Mouse (Mus musculus): ENCODE results near the gene Klk8. TPM values are rescaled to one million over a fixed set of nuclear protein-coding genes. Genes with fewer than 3 reads are reported as not detected.

Gene Klk8
- total and polyA plus RNA-seq, 3 experiments: 9.0 to 10.6 (median 10.6) TPM

DNA sequence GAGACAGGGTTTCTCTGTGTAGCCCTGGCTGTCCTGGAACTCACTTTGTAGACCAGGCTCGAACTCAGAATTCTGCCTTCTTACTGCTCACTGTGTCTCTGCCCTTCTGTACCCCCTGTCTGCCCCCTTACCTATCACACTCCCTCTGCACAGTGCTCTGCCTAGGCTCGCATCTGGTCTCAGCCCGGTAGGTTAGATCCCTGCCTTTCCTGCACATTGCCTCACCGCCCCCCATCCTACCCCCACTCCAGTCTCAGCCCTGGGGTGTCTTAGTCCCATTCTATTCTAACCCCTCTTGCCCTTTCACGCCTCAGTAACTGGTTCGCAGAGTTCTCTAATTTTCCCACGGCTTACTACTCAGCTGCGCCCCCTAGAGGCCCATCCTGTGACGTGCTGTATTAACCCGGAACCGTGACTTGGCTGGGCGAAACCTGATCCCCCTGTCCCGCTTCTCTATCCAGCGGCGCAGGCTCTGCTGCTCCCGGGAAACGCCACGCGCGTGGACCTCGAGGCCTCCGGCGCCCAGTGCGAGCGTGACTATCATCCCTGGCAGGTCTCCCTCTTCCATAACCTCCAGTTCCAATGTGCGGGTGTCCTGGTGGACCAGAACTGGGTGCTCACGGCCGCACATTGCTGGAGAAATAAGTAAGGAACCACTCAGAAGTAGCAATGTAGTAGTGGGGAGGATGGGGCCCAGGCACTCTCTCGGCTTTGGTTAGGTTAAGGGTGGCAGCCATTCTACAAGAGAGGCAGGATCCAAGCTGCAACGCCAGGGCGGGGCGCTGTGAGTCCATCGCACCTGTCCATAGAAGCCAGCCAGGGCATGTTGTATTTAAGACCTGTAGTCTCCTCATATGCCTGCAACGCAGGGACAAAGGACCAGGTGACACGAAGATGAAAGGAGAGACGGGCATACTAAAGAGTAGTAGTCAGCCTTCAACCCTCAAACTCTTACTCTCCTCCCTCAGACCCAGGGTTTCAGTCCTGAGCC lies 14.8 kb upstream of the Klk8 start:
- H3K79me2 ChIP-seq (replicated peaks; ENCODE audit: control insufficient read depth, insufficient read depth, low read length): no peaks in the 10 kb centered on the region
- no peak overlapping the region for H3K27ac ChIP-seq
- peak overlapping the region; percentile 23 for H3K9ac ChIP-seq (ENCODE audit: low read depth, low read length)
- H3K4me3 ChIP-seq: peak overlapping the region; percentile 39; the same call in 1 of the 2 replicates
- WGBS: 9% methylated on average over 36 of the region's 36 CpGs
- 0 out of 2 replicates have a peak, but pooled peaks cover 2% of the 10 kb centered on the region for H3K4me1 ChIP-seq (ENCODE audit: control insufficient read depth, insufficient read depth, low read length)
- no peaks in the 10 kb centered on the region for H3K27me3 ChIP-seq (ENCODE audit: control insufficient read depth, insufficient read depth, low read length)
- no peaks in the 10 kb centered on the region for H3K36me3 ChIP-seq (ENCODE audit: control insufficient read depth, insufficient read depth, low read length)
- intact Hi-C loops (cut with DNase I): loop anchor here (2.0 to 10.0 kb wide), 3 partner anchors 102 to 208 kb away; partner anchors contain the start of gene Zfp719
- peak; percentile 76 to 84 for DNase-seq
- no peak for TF ChIP-seq POLR2A (IDR thresholded peaks at IDR 0.05; ENCODE audit: insufficient read depth, low read depth, low read length)
- TF ChIP-seq CTCF (IDR thresholded peaks at IDR 0.05): peak; percentile 79
- no peak for TF ChIP-seq EP300 (IDR thresholded peaks at IDR 0.05; ENCODE audit: insufficient read depth, low read depth, low read length)

DNA sequence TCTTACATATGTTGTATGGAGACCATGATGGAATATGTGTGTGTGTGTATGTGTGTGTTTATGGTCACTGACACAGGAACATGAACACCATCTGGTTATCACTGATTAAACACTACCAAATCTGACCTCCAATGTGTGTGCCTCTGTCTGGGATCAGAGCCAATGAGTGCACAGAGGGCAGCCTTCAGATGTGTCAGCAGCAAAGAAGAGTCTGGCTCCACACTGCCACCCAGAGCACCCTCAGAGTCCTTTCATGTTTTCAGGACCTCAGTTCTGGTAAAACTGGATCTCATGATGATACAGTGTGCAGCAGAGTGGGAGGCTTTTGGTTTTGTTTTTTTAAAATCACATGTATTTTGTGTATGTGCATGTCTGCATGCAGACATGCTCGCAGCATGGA lies 12.1 kb upstream of the Klk8 start:
- TF ChIP-seq CTCF (IDR thresholded peaks at IDR 0.05): peak; percentile 32
- TF ChIP-seq EP300 (IDR thresholded peaks at IDR 0.05; ENCODE audit: insufficient read depth, low read depth, low read length): no peak
- Histone ChIP-seq H3K4me3 (no peak overlapping the region), H3K27ac (no peak overlapping the region), H3K27me3 (ENCODE audit: control insufficient read depth, insufficient read depth, low read length) (no peaks in the 10 kb centered on the region), H3K79me2 (replicated peaks; ENCODE audit: control insufficient read depth, insufficient read depth, low read length) (no peaks in the 10 kb centered on the region), H3K4me1 (ENCODE audit: control insufficient read depth, insufficient read depth, low read length) (0 out of 2 replicates have a peak, but pooled peaks cover under 1% of the 10 kb centered on the region), H3K36me3 (ENCODE audit: control insufficient read depth, insufficient read depth, low read length) (no peaks in the 10 kb centered on the region), H3K9ac (ENCODE audit: low read depth, low read length) (no peak overlapping the region)
- intact Hi-C loops (cut with DNase I): loop anchor here (10.0 kb wide), 1 partner anchor 210 kb away; the partner anchor contains the start of gene Zfp719
- WGBS: 82% methylated on average over 1 of the region's 1 CpGs
- no peak for DNase-seq

DNA sequence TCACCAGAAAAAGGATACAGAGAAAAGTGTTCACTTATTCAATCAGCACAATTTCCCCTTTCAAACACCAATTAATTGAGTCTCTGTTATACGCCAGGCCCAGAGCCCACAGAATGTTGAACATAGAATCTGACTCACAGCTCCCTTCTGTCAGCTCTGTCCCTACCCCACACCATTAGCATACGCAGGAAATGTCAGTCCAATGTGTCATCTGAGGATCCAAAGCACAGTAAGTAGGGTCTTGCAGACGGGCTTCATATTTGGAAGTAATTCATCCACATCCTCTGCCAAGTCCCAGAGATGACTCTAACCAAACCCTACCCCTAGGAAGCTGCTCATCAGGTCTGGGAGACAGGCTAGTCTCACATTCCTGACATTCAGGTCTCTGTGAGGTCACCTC lies 9.3 kb upstream of the Klk8 start:
- no peak overlapping the region for H3K9ac ChIP-seq (ENCODE audit: low read depth, low read length)
- H3K4me3 ChIP-seq: no peak overlapping the region
- H3K27ac ChIP-seq: no peak overlapping the region
- no peaks in the 10 kb centered on the region for H3K79me2 ChIP-seq (replicated peaks; ENCODE audit: control insufficient read depth, insufficient read depth, low read length)
- intact Hi-C loops (cut with DNase I): loop anchor here (10.0 kb wide), 1 partner anchor 213 kb away; the partner anchor contains the start of gene Zfp719
- no peaks in the 10 kb centered on the region for H3K27me3 ChIP-seq (ENCODE audit: control insufficient read depth, insufficient read depth, low read length)
- H3K4me1 ChIP-seq (ENCODE audit: control insufficient read depth, insufficient read depth, low read length): no peaks in the 10 kb centered on the region
- no peak for DNase-seq
- TF ChIP-seq EP300 (IDR thresholded peaks at IDR 0.05; ENCODE audit: insufficient read depth, low read depth, low read length): no peak
- TF ChIP-seq CTCF (IDR thresholded peaks at IDR 0.05): no peak
- TF ChIP-seq POLR2A (IDR thresholded peaks at IDR 0.05; ENCODE audit: insufficient read depth, low read depth, low read length): no peak
- WGBS: 52% methylated on average over 3 of the region's 3 CpGs
- no peaks in the 10 kb centered on the region for H3K36me3 ChIP-seq (ENCODE audit: control insufficient read depth, insufficient read depth, low read length)

DNA sequence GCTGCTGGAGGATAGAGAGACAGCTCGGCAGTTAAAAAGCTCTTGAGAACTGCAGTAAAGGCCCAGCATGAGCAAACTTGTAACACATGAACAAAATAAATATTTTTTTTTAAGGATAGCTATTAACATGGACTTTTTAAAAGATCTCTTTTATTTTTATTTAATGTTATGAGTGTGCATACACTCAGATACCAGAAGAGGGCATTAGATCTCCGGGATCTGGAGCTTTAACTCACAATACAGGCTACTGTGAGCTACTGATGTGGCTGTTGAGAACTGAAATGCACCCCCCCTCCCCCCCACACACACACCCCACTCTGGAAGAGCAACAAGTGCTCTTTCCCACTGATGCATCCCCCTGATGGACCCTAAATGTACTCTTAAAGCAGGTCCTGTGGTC lies 8.1 kb upstream of the Klk8 start:
- Histone ChIP-seq H3K79me2 (replicated peaks; ENCODE audit: control insufficient read depth, insufficient read depth, low read length) (no peaks in the 10 kb centered on the region), H3K27ac (no peak overlapping the region), H3K36me3 (ENCODE audit: control insufficient read depth, insufficient read depth, low read length) (no peaks in the 10 kb centered on the region), H3K27me3 (ENCODE audit: control insufficient read depth, insufficient read depth, low read length) (no peaks in the 10 kb centered on the region), H3K4me1 (ENCODE audit: control insufficient read depth, insufficient read depth, low read length) (no peaks in the 10 kb centered on the region), H3K9ac (ENCODE audit: low read depth, low read length) (no peak overlapping the region), H3K4me3 (no peak overlapping the region)
- no peak for DNase-seq
- 65% methylated on average over 2 of the region's 2 CpGs for WGBS
- intact Hi-C loops (cut with DNase I): loop anchor here (10.0 kb wide), 1 partner anchor 214 kb away; the partner anchor contains the start of gene Zfp719
- no peak for TF ChIP-seq POLR2A (IDR thresholded peaks at IDR 0.05; ENCODE audit: insufficient read depth, low read depth, low read length)
- TF ChIP-seq EP300 (IDR thresholded peaks at IDR 0.05; ENCODE audit: insufficient read depth, low read depth, low read length): no peak
- peak; percentile 52 for TF ChIP-seq CTCF (IDR thresholded peaks at IDR 0.05)

DNA sequence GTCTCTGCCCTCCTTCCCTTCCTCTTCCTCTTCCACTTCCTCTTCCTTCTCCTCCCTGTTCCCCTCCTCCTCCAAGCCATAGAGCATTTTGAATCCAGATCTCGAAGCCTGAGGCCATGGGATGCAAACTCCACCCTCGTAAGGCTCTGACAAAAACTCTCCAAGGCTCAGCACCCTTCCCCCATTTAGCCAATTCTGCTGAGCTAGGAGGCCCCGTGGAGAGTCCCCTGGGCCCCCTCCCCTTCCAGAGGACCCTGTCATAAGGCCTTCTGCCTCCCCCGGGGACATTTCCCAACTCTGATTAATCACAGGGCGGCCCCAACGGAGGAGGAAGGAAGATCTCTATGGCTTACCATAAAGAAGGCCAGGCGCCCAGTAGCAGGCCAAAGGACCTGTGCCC lies 5.8 kb upstream of the Klk8 start, which contains the start of gene Klk9:
Gene Klk9 (plus strand): TSS at position 301 of the 400 bp plus-strand sequence.
- Histone ChIP-seq H3K27me3 (ENCODE audit: control insufficient read depth, insufficient read depth, low read length) (no peaks in the 10 kb centered on the region), H3K36me3 (ENCODE audit: control insufficient read depth, insufficient read depth, low read length) (no peaks in the 10 kb centered on the region), H3K9ac (ENCODE audit: low read depth, low read length) (no peak within 1 kb of the TSS), H3K79me2 (replicated peaks; ENCODE audit: control insufficient read depth, insufficient read depth, low read length) (no peaks in the 10 kb centered on the region), H3K4me3 (no peak within 1 kb of the TSS), H3K4me1 (ENCODE audit: control insufficient read depth, insufficient read depth, low read length) (no peaks in the 10 kb centered on the region), H3K27ac (no peak within 1 kb of the TSS)
- DNase-seq: no peak
- intact Hi-C loops (cut with DNase I): no loop called here
- no peak for TF ChIP-seq EP300 (IDR thresholded peaks at IDR 0.05; ENCODE audit: insufficient read depth, low read depth, low read length)
- no peak for TF ChIP-seq POLR2A (IDR thresholded peaks at IDR 0.05; ENCODE audit: insufficient read depth, low read depth, low read length)
- TF ChIP-seq CTCF (IDR thresholded peaks at IDR 0.05): no peak
- 69% methylated on average over 7 of the region's 7 CpGs for WGBS

DNA sequence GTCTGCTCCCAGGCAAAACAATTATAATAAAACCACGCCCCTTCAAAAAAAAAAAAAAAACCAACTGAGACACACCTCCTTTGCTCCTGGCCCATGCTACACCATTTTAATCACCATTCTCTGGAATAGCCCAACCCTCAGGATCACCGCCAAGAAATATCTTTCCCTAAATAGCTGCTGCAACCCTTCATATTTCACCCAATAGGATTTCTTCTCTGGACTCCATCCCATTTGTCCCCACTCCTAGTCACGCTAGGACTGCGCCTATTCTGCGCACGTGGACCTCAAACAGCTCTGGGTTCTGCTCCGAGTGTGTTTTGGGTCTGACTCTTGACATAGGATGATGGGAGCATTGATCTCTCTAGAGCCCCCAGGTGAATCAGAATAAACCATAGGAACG lies 1.0 kb upstream of the Klk8 start:
- 8% methylated on average over 7 of the region's 8 CpGs for WGBS
- Histone ChIP-seq H3K9ac (ENCODE audit: low read depth, low read length) (no peak overlapping the region), H3K27me3 (ENCODE audit: control insufficient read depth, insufficient read depth, low read length) (no peaks in the 10 kb centered on the region), H3K4me3 (peak overlapping the region; percentile 54), H3K4me1 (ENCODE audit: control insufficient read depth, insufficient read depth, low read length) (no peaks in the 10 kb centered on the region; the same call in 1 of the 2 replicates), H3K36me3 (ENCODE audit: control insufficient read depth, insufficient read depth, low read length) (no peaks in the 10 kb centered on the region), H3K27ac (no peak overlapping the region), H3K79me2 (replicated peaks; ENCODE audit: control insufficient read depth, insufficient read depth, low read length) (no peaks in the 10 kb centered on the region)
- TF ChIP-seq POLR2A (IDR thresholded peaks at IDR 0.05; ENCODE audit: insufficient read depth, low read depth, low read length): no peak
- no peak for TF ChIP-seq EP300 (IDR thresholded peaks at IDR 0.05; ENCODE audit: insufficient read depth, low read depth, low read length)
- no peak for TF ChIP-seq CTCF (IDR thresholded peaks at IDR 0.05)
- no peak for DNase-seq
- intact Hi-C loops (cut with DNase I): no loop called here

All from heart, adult 2 months (tissue).